Mouse (Mus musculus): ENCODE results near the gene Serpina3n.

DNA sequence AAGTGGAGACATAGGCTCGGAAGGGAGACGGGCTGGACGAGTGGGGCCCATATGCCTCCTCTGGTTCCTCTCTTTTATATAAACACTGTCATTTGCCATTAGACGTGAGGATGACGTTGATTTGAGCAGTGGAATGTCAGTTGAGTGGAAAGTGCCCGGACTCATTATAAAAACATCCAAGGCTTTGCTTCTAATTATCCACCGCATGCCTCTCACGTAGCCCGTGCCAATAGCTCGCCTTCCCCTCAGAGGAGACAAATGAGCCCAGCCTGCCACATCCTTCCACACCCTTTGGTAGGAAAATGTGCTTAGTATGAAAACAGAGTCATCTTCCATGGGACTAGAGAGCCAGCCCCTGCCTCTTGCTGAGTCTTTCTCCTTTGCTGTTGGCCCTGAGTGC is 24.8 kb downstream of the Serpina3n start:
- no peak for TF ChIP-seq POLR2A (IDR thresholded peaks at IDR 0.05; ENCODE audit: low read depth, low read length)
- TF ChIP-seq CTCF (IDR thresholded peaks at IDR 0.05; ENCODE audit: extremely low read depth, insufficient read length, insufficient replicate concordance, low read depth, low read length) = no peak

All from small intestine, adult 2 months (tissue).